Mouse (Mus musculus) ES-Bruce4 (cell line): Measurements from ENCODE around the gene Nr1h4.

Source experiments
- CTCF ChIP-seq: IDR thresholded peaks from one replicate; pipeline ENCODE4 v1.8.1; 2011; ENCODE audit warnings: low read depth, low read length
- EP300 ChIP-seq: IDR thresholded peaks from 2 replicates; pipeline ENCODE4 v1.6.1; 2011; ENCODE audit warnings: low read depth, low read length; ENCODE audit not compliant: insufficient read depth
- POLR2A ChIP-seq: IDR thresholded peaks from one replicate; pipeline ENCODE4 v1.8.1; 2011; ENCODE audit warnings: low read length; ENCODE audit not compliant: insufficient read depth

- TF ChIP-seq EP300 (no peak), CTCF (no peak), POLR2A (no peak)
These were observed 110.8 kb downstream of the Nr1h4 start for GRCm38 (mm10) chr10:89422504-89423158.
